Mouse (Mus musculus) frontal cortex, postnatal 10 days (tissue): Measurements from ENCODE around the gene Ctla2b.
"Not testable (repeated sequence)": the region's sequence is repeated elsewhere in the genome, so short reads cannot be mapped to it uniquely, and the experiment has no call there.

ENCODE experiments used
- DNase-seq, 2 experiments: peaks; one replicate each; pipeline ENCODE4 v3.0.0; 2022; ENCODE audit warnings: low spot score in 2 of 2, mixed read lengths in 1 of 2

Ctla2b gene

GRCm38 (mm10) chr13:60897328-60897727 is at the start of gene Ctla2b:
Gene Ctla2b (minus strand): TSS chr13:60897447.
- peak; percentile 4 to 14 for DNase-seq

GRCm38 (mm10) chr13:60941884-60942283 is 44.6 kb upstream of the Ctla2b start, which contains the start of gene Tpbpa:
Gene Tpbpa (minus strand): TSS chr13:60941984.
- DNase-seq = not testable (repeated sequence)

- peak in 1 of 2 experiments; percentile 3 for DNase-seq
Measured at GRCm38 (mm10) chr13:60936500-60936901, 39.3 kb upstream of the Ctla2b start, which contains the start of the genes Gm49391 and Ctla2a. Gene Gm49391 (minus strand): TSS chr13:60936571. Gene Ctla2a (minus strand): TSS chr13:60936625.

- DNase-seq = not testable (repeated sequence)
Measured at GRCm38 (mm10) chr13:60935490-60935889, 38.2 kb upstream of the Ctla2b start, which contains the start of gene Gm49393. Gene Gm49393 (minus strand): TSS chr13:60935590.

GRCm38 (mm10) chr13:60904780-60905179 is 7.5 kb upstream of the Ctla2b start, which contains the start of gene Tpbpb:
Gene Tpbpb (minus strand): TSS chr13:60904880.
- DNase-seq = not testable (repeated sequence)

GRCm38 (mm10) chr13:60896794-60897193 is 453 bp downstream of the Ctla2b start, which contains the start of gene Gm49392:
Gene Gm49392 (minus strand): TSS chr13:60896894.
- not testable (repeated sequence) for DNase-seq

- no peak for DNase-seq
Measured at GRCm38 (mm10) chr13:60895406-60896160, 1.7 kb downstream of the Ctla2b start.

- DNase-seq = no peak
Measured at GRCm38 (mm10) chr13:60892301-60892700, 4.9 kb downstream of the Ctla2b start.

GRCm38 (mm10) chr13:60864281-60864680 is 33.0 kb downstream of the Ctla2b start, which contains the start of gene 4930486L24Rik:
Gene 4930486L24Rik (minus strand): TSS chr13:60864475.
- DNase-seq = no peak

GRCm38 (mm10) chr13:60848241-60849120 is 48.8 kb downstream of the Ctla2b start:
- DNase-seq = no peak
